Mouse (Mus musculus): ENCODE data around the gene Ect2.

- TF ChIP-seq MXI1 (IDR thresholded peaks at IDR 0.05; ENCODE audit: low read depth, low read length) (no peak), NELFE (IDR thresholded peaks at IDR 0.05; ENCODE audit: low read depth, low read length) (no peak), MYC (IDR thresholded peaks at IDR 0.05; ENCODE audit: low read depth, low read length) (no peak), ZNF384 (IDR thresholded peaks at IDR 0.05; ENCODE audit: low read depth, low read length) (no peak), POLR2A (IDR thresholded peaks at IDR 0.05; ENCODE audit: control insufficient read depth in 1 of 2, insufficient read depth in 1 of 2, low read depth in 1 of 2, low read length in 2 of 2, poor library complexity in 1 of 2) (no peak), SIN3A (IDR thresholded peaks at IDR 0.05; ENCODE audit: low read length) (no peak), MAFK (IDR thresholded peaks at IDR 0.05; ENCODE audit: borderline replicate concordance, low read depth, low read length) (no peak), BHLHE40 (IDR thresholded peaks at IDR 0.05; ENCODE audit: borderline replicate concordance, low read depth, low read length) (no peak), ZKSCAN1 (IDR thresholded peaks at IDR 0.05; ENCODE audit: low read depth, low read length) (no peak), ZMIZ1 (IDR thresholded peaks at IDR 0.05; ENCODE audit: low read depth, low read length) (no peak)
Observed at GRCm38 (mm10) chr3:27196529-27196928, 42.9 kb upstream of the Ect2 start.

All from MEL (cell line).